Mouse (Mus musculus): ENCODE measurements around the gene Ugt1a9.

DNA sequence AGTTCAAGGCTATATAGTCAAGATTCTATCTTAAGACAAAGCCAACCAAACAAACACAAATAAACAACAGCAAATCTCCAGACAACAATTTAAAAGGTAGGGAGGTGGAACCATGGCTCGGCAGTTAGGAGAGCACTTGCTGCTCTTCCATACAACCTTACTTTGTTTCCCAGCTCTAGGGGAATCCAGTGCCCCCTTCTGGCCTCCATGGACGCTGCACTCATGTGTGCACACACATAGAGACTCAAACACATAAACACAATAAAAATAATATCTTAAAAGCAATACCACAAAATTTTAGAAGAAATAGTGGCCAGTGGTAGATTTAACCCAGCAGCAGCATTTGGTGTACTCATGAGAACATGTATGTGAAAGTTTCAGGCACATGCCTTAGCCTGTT, 146.5 kb downstream of the Ugt1a9 start:
- TF ChIP-seq TAL1 (IDR thresholded peaks at IDR 0.05; ENCODE audit: low read length): no peak
- no peak for TF ChIP-seq GATA1 (IDR thresholded peaks at IDR 0.05; ENCODE audit: low read length)

Measured in erythroblast, embryonic 14.5 days (primary cell).